Mouse (Mus musculus) kidney, adult 8-10 months (tissue): ENCODE measurements around the gene Entpd1.

Experiments
- DNase-seq, 2 experiments: peaks; one replicate each; pipeline ENCODE4 v3.0.0; 2022

Gene Entpd1

GRCm38 (mm10) chr19:40630096-40630495 lies 17.9 kb downstream of the Entpd1 start:
- no peak for DNase-seq

DNA sequence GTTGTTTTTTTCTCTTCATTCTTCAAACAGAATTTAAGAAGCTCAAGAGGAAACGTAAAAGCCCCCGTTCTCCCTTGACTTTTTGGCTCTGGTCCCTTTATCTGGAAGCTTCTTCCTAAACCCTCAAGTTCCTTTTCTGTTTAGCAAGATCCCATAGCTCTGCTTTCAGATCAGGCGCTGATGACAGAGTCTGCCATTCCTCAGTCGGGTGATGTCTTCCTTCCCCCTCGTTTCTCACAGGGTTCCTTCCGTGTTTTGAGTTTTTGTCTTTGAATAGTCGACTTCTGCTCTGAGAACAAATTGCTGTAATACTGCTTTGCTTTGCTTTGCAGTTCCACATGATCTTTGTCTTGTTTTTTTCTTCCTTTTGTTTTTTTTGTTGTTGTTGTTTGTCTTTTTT lies 18.4 kb downstream of the Entpd1 start:
- no peak for DNase-seq

DNA sequence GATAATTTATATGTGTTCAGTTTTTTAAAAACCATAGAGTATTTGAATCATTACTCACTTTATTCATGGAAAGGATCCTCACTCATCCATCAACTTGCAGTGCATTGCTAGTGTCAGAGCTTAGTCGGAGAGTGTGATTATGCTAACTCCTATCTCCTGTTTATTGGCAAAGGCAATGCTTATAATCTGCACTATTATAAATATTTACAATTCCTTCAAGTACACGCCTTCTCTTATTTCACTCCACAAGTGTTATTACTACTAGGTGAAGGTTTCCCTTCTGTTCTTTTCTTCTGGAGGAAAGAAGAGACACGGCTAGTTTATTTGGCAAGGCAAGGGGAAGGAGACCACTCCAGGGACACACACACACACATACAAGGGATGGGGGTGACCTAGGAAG lies 20.0 kb downstream of the Entpd1 start:
- no peak for DNase-seq

DNA sequence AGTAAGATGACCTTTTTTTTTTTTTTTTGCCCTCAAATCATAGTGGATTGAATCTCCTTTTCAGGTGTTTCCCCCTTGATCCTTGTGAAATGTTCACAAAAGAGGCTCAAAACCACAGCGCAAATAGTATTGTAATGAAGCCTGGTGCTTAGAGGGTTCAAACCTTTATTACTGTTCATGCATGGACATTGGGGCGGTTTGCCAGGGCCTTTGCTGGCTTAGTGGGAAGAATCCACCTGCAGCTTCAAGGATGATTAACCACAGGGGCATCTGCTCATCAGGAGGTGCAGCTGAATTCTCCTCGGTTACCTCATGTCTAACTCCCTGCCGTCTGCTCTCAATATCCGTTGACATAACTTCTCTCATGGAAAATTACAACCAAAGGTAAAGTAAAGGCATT lies 20.5 kb downstream of the Entpd1 start:
- DNase-seq = no peak

DNA sequence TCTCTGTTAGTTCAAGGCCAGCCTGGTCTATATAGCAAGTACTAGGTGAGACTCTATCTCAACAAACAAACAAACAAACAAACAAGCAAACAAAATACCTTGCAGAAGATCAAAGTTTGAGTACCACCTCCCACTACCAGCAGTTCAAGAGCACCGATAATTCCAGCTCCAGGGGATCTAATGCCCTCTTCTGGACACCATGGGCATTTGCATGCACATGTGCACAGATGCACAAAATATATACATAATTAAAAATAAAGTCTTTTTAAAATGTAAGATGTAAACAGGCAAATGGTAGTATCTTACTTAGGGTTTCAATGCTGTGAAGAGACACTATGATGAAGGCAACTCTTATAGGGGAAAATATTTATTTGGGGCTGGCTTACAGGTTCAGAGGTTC lies 21.0 kb downstream of the Entpd1 start:
- DNase-seq = no peak

DNA sequence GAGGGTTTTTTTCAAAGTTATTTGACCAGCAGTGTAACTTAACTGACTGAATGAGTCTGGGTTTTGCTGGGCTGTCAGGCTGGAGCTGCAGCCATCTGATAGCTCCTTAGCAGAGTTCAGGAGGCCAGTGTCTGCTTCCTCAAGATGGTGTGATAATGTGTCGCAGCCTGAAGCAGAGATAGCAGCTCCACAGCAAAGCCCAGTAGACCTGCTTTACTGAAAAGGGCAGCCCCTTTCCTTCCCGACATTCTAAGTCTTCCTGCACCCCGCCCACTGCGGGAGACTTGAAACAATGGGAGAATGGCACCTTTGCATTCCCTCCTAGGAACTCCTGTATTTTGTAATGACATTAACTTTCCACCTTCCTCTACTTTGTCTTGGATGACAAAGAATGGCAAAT lies 24.9 kb downstream of the Entpd1 start:
- peak; percentile 43 to 57 for DNase-seq

DNA sequence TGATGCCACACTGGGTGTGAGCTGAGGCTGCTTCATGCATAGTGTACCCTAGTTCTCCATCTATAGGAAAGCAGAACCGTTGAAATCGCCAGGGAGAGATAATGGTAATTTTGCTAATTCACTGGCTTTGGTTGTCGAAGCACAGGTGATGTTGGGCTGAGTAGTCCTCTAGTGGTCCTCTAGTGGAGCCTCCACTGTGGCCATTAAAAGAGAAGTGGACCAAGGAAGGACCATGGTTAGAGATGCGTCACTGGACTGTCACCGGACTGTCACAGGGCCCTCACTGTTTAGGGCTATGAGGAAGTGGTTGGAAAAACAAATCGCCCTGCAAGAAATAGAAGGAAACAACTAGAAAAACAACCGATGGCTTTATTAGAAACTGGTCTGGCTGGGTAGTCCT lies 25.4 kb downstream of the Entpd1 start:
- no peak for DNase-seq

DNA sequence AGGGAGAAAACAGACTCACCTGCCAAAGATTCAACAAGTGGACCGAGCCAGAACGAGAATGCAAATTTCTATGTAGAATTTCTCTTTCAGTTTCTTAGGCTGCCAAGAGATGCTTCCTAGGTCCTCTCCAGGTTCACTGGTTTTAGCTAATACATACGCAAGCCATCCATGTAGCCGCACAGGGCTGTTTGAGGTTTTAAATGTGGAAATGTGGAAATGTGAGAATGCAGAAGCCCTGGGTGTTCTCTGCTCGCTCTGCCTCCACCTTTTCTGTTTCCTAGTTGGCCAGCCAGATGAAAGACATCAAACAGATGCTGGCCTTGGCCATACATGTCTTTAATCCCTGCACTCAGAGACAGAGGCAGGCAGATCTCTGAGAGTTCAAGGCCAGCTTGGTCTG lies 26.4 kb downstream of the Entpd1 start:
- DNase-seq = no peak

GRCm38 (mm10) chr19:40639729-40640304 lies 27.7 kb downstream of the Entpd1 start:
- no peak for DNase-seq

- no peak for DNase-seq
Measured at GRCm38 (mm10) chr19:40640799-40641198, 28.6 kb downstream of the Entpd1 start.

DNA sequence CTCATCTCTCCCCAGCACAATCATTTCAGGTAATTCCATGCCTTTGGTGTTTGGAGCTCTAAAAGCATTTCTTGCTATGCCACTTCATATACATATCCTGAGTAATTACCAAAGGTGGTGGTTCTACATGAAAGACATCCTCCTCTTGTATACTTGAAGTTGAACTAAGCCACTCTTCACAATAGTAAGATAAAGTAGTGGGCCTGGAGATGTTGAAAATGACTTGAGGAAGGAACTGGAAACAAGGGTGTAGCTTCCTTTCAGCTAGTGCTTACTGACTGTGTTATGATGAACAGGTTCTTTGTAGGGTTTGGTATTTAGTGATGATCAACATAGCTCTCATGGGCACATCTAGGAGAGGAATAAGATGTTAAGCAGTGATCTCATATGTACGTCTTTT lies 31.7 kb downstream of the Entpd1 start:
- no peak for DNase-seq

DNA sequence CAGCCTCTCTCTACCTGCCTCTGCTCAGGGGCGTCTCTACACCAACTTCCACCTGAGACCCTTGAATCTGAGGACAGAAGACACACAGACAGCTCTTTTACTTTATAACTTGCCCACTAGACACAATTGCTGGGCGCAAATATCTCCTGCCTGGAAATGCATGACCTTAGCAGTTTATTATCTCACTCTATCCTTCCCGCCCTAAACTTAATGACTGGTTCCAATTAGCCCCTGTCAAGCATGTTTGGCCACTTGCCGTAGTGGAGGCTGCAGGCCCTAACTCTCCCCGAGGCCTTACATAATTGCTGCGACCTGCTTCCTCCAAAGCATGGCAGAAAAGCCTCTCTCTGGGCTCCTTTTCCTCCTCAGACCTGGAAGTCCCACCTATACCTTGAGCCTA lies 34.2 kb downstream of the Entpd1 start:
- DNase-seq = no peak

DNA sequence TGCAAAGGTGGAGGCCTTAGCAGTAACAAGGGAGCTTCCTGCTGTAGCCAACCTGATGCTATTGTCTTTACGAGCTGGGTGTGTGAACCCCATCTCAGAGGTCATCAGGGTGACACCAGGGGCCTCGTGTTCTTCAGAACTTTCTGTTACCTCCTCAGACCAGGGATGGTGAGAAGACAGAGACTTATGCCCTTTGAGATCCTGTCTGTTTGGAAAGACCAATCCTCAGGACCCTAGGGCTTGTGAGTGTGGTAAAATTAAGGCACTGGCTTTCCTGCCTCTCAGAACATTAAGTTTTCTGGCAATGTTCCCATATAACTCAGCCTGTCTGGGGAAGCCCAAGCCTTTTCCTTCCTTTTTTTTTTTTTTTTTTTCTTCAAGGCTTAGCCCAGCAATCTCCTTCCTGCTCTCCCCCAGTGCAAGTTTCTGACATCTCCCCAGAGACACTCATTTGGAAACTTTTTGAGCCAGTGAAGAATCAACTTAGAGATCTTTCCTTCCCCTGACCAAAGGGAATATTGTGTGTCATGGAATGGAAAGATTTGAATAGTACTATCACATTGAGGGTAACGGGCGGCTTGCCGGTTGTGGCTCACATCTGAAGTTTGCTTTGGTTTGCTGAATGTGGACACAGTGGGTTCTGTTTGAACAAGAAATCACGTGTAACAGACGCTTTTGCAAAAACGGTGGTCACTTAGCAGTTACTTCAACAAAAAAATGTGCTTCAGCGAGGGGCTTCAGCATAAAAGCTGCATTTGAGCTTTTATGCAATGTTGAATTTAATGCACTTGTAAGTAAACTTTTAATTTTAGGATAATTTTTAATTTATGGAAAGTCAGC lies 35.4 kb downstream of the Entpd1 start:
- DNase-seq = peak; percentile 24 to 45

- DNase-seq = no peak
Measured at GRCm38 (mm10) chr19:40650090-40650489, 37.9 kb downstream of the Entpd1 start.

DNA sequence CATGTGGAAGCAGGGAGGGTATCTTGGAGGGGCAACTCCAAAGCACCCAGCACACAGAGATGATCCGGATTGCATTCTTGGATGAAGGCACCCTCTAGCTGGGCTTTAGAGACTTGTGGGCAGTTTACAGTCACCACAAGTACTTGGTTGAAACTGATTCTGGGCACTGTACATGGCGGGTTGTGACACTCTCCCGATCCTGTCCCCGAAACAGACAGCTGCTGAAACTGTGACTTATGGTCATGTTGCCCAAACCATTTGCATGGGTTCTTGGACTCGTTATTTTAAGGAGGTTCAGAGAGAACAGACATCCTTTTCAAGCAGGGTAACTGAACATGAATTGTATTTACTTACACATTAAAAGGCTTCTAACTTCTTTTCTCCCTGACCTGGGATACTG lies 44.0 kb downstream of the Entpd1 start:
- DNase-seq = no peak

DNA sequence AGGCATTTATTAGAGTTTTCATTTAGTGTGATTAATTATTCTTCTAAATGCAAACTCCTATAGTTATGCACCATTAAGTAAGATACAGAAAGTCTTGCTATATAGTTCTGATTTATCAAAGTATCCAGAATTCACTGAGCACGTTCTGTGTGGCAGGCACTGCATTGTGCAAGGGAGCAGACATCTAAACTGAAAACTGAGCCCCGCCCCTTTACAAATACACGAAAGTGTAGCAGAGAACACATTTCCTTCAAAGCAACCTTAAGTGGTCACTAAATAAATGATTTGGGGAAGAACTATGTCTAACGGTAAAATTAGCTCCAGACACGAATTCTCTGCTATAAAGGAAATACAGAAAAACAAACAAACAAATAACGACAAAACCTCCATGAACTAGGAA lies 46.1 kb downstream of the Entpd1 start:
- no peak for DNase-seq

DNA sequence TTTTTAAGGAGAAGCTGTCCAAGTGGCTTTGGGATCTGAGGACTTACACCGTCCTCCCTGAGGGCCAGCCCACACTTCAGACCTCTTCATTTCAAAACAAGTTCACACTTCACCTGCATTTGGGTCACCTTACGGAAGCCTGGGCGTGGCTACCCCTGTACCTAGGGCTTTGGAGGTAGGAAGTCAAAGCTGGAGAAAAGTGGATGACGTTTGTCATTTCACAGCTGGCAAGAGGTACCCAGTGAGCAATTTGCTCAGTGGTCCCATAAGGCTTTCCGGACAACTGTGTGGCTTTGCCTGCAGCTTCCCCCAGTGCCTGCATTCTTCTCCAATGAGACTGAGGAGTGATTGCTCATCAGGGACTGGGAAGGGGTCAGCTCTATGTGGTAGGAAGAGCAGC lies 46.8 kb downstream of the Entpd1 start:
- no peak for DNase-seq

- DNase-seq = peak in 1 of 2 experiments; percentile 19
Measured at GRCm38 (mm10) chr19:40659651-40660478, 47.7 kb downstream of the Entpd1 start.

- DNase-seq = no peak
Measured at GRCm38 (mm10) chr19:40660510-40660909, 48.3 kb downstream of the Entpd1 start.

DNA sequence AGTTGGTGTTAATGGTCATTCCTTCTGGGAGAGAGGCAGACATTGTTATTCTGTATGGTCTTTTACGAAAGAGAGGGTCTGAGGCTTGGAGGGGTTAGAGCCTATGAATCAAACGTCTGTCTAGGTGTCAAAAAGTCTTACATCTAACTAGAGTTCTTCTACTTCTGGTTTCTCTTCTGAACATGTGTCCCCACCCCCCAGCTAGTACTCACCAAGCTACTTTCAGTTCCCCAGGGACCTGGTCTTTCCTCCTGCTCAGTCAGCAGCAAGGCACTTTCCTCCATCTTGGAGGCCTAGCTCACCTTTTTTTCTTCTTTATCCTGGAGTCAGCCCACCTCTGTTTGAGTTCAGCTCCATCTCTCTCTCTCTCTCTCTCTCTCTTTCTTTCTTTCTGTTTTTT lies 48.9 kb downstream of the Entpd1 start:
- peak in 1 of 2 experiments; percentile 26 for DNase-seq

DNA sequence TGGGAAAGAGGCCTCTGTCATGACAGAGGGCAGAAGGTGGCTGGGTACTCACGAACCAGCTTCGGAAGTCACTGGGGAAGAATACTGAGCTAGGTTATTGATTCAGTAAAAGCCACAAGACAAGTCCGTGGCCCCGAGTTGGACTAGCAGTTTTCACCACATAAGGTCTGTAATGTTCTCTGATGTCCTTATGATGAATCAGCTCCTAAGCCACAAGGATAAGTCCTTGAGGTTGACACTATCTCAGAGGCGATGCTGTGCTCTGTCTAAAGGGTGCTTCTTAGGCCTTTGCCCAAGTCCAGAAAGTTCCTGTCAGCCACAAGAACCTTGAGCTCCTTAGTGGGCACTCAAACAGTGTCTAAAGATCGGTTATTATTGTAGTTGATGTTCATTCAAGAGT lies 49.7 kb downstream of the Entpd1 start:
- no peak for DNase-seq

DNA sequence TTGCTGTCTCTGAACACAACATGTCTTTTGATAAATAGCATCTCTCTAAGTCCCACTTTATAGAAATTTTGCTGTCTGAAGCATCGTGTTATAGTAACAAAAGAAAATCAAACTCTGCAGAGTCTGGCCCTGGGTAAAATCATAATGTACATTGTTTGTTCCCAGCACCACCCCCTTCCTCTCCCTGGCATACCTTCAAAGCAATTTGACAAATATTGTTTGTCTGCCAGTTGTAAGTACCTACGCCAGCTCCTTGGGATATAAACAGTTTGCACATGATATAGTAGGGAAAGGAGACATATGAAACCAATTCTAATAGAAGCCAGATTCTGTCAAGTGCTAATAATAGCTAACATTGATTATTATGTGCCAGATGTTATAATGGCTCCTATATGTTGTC lies 50.6 kb downstream of the Entpd1 start:
- DNase-seq = no peak

DNA sequence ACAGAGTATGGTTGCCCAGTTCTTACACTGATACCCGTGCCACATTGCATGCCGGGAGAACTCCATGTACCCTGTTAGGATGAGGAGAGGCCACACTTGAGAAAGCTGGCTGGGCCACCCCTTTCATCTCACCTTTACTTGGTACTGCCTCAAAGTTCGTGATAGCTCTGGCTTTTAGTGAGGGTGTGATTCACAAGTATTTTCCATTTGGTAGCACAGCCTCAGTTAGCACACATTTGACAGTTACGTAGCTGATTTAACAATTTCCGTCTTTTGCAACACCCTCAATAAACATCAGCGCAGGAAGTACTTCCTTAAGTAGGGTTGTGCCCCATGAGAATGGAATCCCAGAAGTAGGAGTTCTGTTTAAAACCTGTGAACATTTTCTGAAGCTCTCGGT lies 53.6 kb downstream of the Entpd1 start:
- DNase-seq = no peak

- DNase-seq = no peak
Measured at GRCm38 (mm10) chr19:40667111-40667510, 54.9 kb downstream of the Entpd1 start.
